Mouse (Mus musculus) limb, embryonic 14.5 days (tissue): ENCODE measurements around the gene Arhgap29. TPM values are rescaled to one million over a fixed set of nuclear protein-coding genes. Genes with fewer than 3 reads are reported as not detected.
A peak's percentile ranks its signal among the peaks of the same experiment; 100 is the strongest.

Experiments
- ATAC-seq: fragments of 200-750 bp; cut with Nextera tagmentation; 2 replicates; pipeline ENCODE4 v1.8.0; 2017; ENCODE audit warnings: low read depth, moderate number of reproducible peaks, moderate TSS enrichment; ENCODE audit not compliant: low FRiP score
- DNase-seq: peaks from one replicate; pipeline ENCODE4 v3.0.0-alpha.2; 2015; ENCODE audit warnings: low spot score
- H3K27ac ChIP-seq: fragments of 300-500 bp; sonication (generic); replicated peaks from 2 replicates; pipeline ENCODE4 v1.5.1; 2014; ENCODE audit warnings: low read depth, mild to moderate bottlenecking, low read length, moderate library complexity, mixed read lengths
- H3K27me3 ChIP-seq: fragments of 300-500 bp; sonication (generic); 2 replicates; pipeline ENCODE4 v1.6.1; 2014; ENCODE audit warnings: low read length, mixed read lengths; ENCODE audit not compliant: control insufficient read depth, insufficient read depth
- H3K36me3 ChIP-seq: fragments of 300-500 bp; sonication (generic); 2 replicates; pipeline ENCODE4 v1.6.1; 2014; ENCODE audit warnings: mild to moderate bottlenecking, low read length, moderate library complexity, mixed read lengths; ENCODE audit not compliant: control insufficient read depth, insufficient read depth
- H3K4me1 ChIP-seq: fragments of 300-500 bp; sonication (generic); 2 replicates; pipeline ENCODE4 v1.6.1; 2014; ENCODE audit warnings: antibody characterized with exemption, low read length, mixed read lengths; ENCODE audit not compliant: control insufficient read depth, insufficient read depth
- H3K4me2 ChIP-seq: fragments of 300-500 bp; sonication (generic); replicated peaks from 2 replicates; pipeline ENCODE4 v1.6.1; 2014; ENCODE audit warnings: low read depth, mild to moderate bottlenecking, low read length, moderate library complexity; ENCODE audit not compliant: severe bottlenecking
- H3K4me3 ChIP-seq: fragments of 300-500 bp; sonication (generic); replicated peaks from 2 replicates; pipeline ENCODE4 v1.5.1; 2014; ENCODE audit warnings: low read length
- H3K9ac ChIP-seq: fragments of 300-500 bp; sonication (generic); 2 replicates; pipeline ENCODE4 v1.6.1; 2014; ENCODE audit warnings: mild to moderate bottlenecking, low read depth, low read length, moderate library complexity; ENCODE audit not compliant: severe bottlenecking
- H3K9me3 ChIP-seq: fragments of 300-500 bp; sonication (generic); 2 replicates; pipeline ENCODE4 v1.6.1; 2016; ENCODE audit warnings: low read length; ENCODE audit not compliant: control insufficient read depth
- POLR2A ChIP-seq: fragments of 200-500 bp; IDR thresholded peaks from 2 replicates; pipeline ENCODE4 v1.8.0; 2012; ENCODE audit warnings: inconsistent platforms, mild to moderate bottlenecking, moderate library complexity, borderline replicate concordance; ENCODE audit not compliant: insufficient read depth, insufficient read length; ENCODE audit errors: extremely low read depth
- WGBS: fragments of 180-500 bp; shearing (Covaris S2); extraction: QIAGEN DNeasy Blood & Tissue Kit; methylation state at CpG from one replicate; pipeline ENCODE4 v1.1.7; 2014; 5-methylcytosine and 5-hydroxymethylcytosine counted together
- polyA plus RNA-seq, 2 experiments: library from polyadenylated mRNA; depleted of rRNA in 1 of 2; stranded (reverse) in 1 of 2; unstranded in 1 of 2; fragments of >200 nt; fragmentation: Nextera tagmentation in 1 of 2; extraction: Ambion mirVana in 1 of 2; gene quantifications; 2 replicates each; pipeline versions ENCODE4 v1.2.1 to v1.2.3; 2012 to 2014

The Arhgap29 gene
- polyA plus RNA-seq, 2 experiments = 47.4 to 65.0 TPM

GRCm38 (mm10) chr3:122058439-122059198 is 106.3 kb downstream of the Arhgap29 start:
- no peak overlapping the region for H3K9ac ChIP-seq
- peaks cover 11% of the 10 kb centered on the region for H3K4me1 ChIP-seq
- no peaks in the 10 kb centered on the region for H3K36me3 ChIP-seq
- DNase-seq (no peak), ATAC-seq (no peak)
- 41% methylated on average over 9 of the region's 9 CpGs for WGBS
- no peak overlapping the region for H3K4me2 ChIP-seq
- no peak overlapping the region for H3K4me3 ChIP-seq
- H3K9me3 ChIP-seq = no peaks in the 10 kb centered on the region
- H3K27ac ChIP-seq = no peak overlapping the region
- H3K27me3 ChIP-seq = no peaks in the 10 kb centered on the region
- TF ChIP-seq POLR2A = no peak

DNA sequence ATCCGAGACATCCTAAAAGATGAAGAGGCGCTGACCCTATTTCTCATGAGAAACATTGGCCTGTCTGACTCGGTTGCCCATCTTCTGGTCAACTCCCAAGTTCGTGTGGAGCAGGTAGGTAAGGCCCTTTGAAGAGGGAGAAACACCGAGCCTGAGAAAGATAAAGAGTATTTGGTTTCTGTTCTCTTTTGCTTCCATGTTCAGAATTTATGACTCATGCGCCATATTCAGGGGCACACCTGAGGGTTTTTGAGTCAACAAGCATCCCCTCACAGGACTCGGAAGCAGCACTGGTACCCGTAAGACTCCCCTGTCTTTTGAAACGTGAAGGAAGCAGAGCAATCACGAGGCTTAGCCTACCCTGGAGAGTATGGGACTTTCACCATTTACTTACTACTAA is 110.2 kb downstream of the Arhgap29 start:
- Histone ChIP-seq H3K9me3 (no peaks in the 10 kb centered on the region), H3K36me3 (no peaks in the 10 kb centered on the region), H3K27ac (no peak overlapping the region), H3K4me3 (no peak overlapping the region), H3K4me1 (peaks cover 10% of the 10 kb centered on the region; the same call in 1 of the 2 replicates), H3K9ac (no peak overlapping the region), H3K4me2 (no peak overlapping the region), H3K27me3 (no peaks in the 10 kb centered on the region)
- ATAC-seq (no peak), DNase-seq (no peak)
- 85% methylated on average over 10 of the region's 10 CpGs for WGBS
- no peak for TF ChIP-seq POLR2A

DNA sequence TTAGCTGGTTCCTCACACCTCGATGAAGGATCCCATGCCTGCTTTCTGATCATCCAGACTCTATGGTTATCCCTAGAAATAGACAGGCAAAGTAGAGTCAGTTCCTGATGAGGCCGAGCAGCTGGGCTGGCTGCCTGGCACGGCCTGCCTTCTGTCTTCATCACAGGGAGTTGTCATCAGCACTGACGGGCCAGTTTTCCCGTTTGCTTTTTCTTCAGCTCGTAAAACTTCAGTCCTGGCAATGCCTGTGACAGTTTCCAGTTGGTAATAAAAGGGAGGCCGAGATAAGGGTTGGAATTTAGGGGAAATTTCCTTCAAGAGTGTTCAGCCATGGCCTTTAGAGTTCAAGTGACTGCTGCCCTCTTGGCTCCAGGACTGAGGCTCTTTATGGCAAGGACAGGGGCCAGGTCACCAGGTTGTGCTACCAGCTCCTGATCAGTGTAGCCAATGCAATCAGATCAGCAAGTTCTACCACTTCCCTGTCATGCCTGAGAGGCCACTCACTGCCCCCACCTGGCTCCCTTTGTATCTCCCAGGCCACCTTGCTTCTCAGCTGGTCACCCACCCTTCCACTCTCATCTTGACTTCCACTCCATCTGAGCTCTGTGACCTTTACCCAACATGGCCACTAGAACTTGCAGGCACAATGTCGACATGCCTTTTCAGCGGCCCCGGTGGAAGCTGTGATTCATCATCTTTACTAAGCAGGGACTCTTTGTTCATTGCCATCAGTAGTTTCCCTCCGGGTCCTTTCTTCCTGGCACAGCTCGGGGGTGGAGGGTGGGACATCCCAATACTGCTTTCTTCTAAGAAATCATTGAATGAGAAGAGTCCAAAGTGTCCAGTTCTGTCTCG is 112.4 kb downstream of the Arhgap29 start:
- no peak overlapping the region for H3K9ac ChIP-seq
- no peak overlapping the region for H3K4me3 ChIP-seq
- DNase-seq (no peak), ATAC-seq (peak; percentile 57; the same call in 1 of the 2 replicates)
- WGBS = 48% methylated on average over 13 of the region's 13 CpGs
- H3K4me2 ChIP-seq = no peak overlapping the region
- no peaks in the 10 kb centered on the region for H3K36me3 ChIP-seq
- no peaks in the 10 kb centered on the region for H3K9me3 ChIP-seq
- no peaks in the 10 kb centered on the region for H3K27me3 ChIP-seq
- H3K4me1 ChIP-seq = 0 out of 2 replicates have a peak, but pooled peaks cover 6% of the 10 kb centered on the region
- no peak overlapping the region for H3K27ac ChIP-seq
- no peak for TF ChIP-seq POLR2A

Other genes with a start within 250 kb of the Arhgap29 start
- 8.2 and 8.3 TPM in 2 replicates for gene F3, start 229.0 kb upstream of the Arhgap29 start, polyA plus RNA-seq (2012; rRNA removed)
- gene F3, start 229.0 kb upstream of the Arhgap29 start, polyA plus RNA-seq (2014; fragmentation: Nextera tagmentation; extraction: Ambion mirVana) = 14.0 and 16.5 TPM in 2 replicates
- 20.2 and 24.6 TPM in 2 replicates for gene Abcd3, start 137.2 kb upstream of the Arhgap29 start, polyA plus RNA-seq (2012; rRNA removed)
- 55.3 and 58.2 TPM in 2 replicates for gene Abcd3, start 137.2 kb upstream of the Arhgap29 start, polyA plus RNA-seq (2014; fragmentation: Nextera tagmentation; extraction: Ambion mirVana)
- gene Abca4, start 91.9 kb downstream of the Arhgap29 start, polyA plus RNA-seq (2012; rRNA removed) = 2.2 and 2.6 TPM in 2 replicates
- 1.0 and 1.5 TPM in 2 replicates for gene Abca4, start 91.9 kb downstream of the Arhgap29 start, polyA plus RNA-seq (2014; fragmentation: Nextera tagmentation; extraction: Ambion mirVana)